Mouse (Mus musculus) neural tube, embryonic 11.5 days (tissue): ENCODE measurements at regions not wholly inside any gene's neighbourhood (a gene's known extent, or its start where the extent isn't known, plus 50 kb on each side); places are given as distances from the start of the nearest gene placed in this dataset.

Experiments
- ATAC-seq: fragments of 200-750 bp; cut with Nextera tagmentation; 2 replicates; pipeline ENCODE4 v1.8.0; 2017; ENCODE audit warnings: moderate number of reproducible peaks, mild to moderate bottlenecking, moderate TSS enrichment, moderate library complexity; ENCODE audit not compliant: insufficient read depth, low FRiP score, low TSS enrichment
- DNase-seq: peaks from one replicate; pipeline ENCODE4 v3.0.0-alpha.2; 2015; ENCODE audit warnings: low spot score
- H3K27ac ChIP-seq: fragments of 300-500 bp; sonication (generic); 2 replicates; pipeline ENCODE4 v1.5.1; 2014; ENCODE audit warnings: low read depth, mild to moderate bottlenecking, low read length
- H3K27me3 ChIP-seq: fragments of 300-500 bp; sonication (generic); 2 replicates; pipeline ENCODE4 v1.6.1; 2014; ENCODE audit warnings: mild to moderate bottlenecking, low read length, mixed read lengths; ENCODE audit not compliant: control insufficient read depth, insufficient read depth
- H3K36me3 ChIP-seq: fragments of 300-500 bp; sonication (generic); 2 replicates; pipeline ENCODE4 v1.6.1; 2014; ENCODE audit warnings: mild to moderate bottlenecking, low read length, moderate library complexity, mixed read lengths; ENCODE audit not compliant: control insufficient read depth, insufficient read depth
- H3K4me1 ChIP-seq: fragments of 300-500 bp; sonication (generic); 2 replicates; pipeline ENCODE4 v1.6.1; 2014; ENCODE audit warnings: low read length, mixed read lengths; ENCODE audit not compliant: control insufficient read depth, insufficient read depth
- H3K4me2 ChIP-seq: fragments of 300-500 bp; sonication (generic); 2 replicates; pipeline ENCODE4 v1.6.1; 2014; ENCODE audit warnings: low read depth, mild to moderate bottlenecking, moderate library complexity
- H3K4me3 ChIP-seq: fragments of 300-500 bp; sonication (generic); 2 replicates; pipeline ENCODE4 v1.5.1; 2014; ENCODE audit warnings: low read depth, low read length
- H3K9ac ChIP-seq: fragments of 300-500 bp; sonication (generic); 2 replicates; pipeline ENCODE4 v1.6.1; 2014; ENCODE audit warnings: mild to moderate bottlenecking, low read length
- H3K9me3 ChIP-seq: fragments of 300-500 bp; sonication (generic); 2 replicates; pipeline ENCODE4 v1.6.1; 2016; ENCODE audit warnings: low read length; ENCODE audit not compliant: control insufficient read depth
- WGBS: fragments of 180-500 bp; shearing (Covaris S2); extraction: QIAGEN DNeasy Blood & Tissue Kit; methylation state at CpG from one replicate; pipeline ENCODE4 v1.1.7; 2014; 5-methylcytosine and 5-hydroxymethylcytosine counted together

DNA sequence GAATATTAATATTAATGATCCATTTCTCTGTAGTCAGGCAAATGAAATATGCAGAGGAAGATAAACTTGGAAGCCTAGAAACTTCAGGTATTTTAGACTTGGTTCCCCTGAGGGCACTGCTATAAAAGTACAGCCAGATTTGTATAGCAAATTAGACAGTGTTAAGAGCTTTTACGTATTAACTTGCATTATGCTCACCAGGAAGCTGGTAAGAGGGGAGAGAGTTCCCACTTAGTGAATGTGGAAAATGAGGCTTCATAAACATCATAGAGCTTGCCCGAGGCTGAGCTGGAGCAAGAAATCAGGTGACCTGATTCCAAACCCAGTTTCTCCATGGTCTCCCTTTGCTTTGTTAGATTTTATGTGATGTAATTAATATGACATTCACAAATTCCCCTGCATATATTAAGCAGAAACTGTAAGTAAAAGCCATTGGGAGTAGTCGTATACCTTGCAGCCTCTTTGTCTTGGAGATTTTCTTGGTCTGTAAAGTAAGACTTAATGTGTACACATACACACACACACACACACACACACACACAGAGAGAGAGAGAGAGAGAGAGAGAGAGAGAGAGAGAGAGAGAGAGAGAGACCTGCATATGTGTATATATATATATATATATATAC is 718.9 kb upstream of the Isx start:
- Histone ChIP-seq H3K27me3 (no peaks in the 10 kb centered on the region), H3K9me3 (no peaks in the 10 kb centered on the region), H3K27ac (no peak overlapping the region), H3K4me3 (no peak overlapping the region), H3K36me3 (no peaks in the 10 kb centered on the region), H3K4me2 (no peak overlapping the region), H3K4me1 (no peaks in the 10 kb centered on the region), H3K9ac (no peak overlapping the region)
- DNase-seq, result no peak
- no peak for ATAC-seq
- WGBS, result 88% methylated on average over 3 of the region's 3 CpGs

DNA sequence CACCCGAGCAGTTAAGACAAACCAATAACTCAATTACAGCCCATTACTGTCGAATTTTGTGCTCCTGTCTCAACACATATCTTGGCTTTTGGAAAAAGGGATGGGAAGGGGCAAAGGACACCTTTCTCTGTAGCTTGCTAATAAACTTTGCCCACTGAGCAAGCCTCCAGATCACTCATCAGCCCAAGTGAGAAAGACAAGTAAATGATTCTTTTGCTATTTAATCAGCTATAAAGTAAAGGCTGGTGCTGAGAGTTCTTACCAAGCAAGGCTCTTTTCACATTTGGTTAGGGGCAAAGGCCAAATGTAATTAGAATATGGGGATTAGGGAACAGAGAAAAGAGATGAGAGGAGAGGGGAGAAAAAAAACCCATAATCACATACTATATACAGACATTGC is 703.4 kb upstream of the Isx start:
- H3K4me3 ChIP-seq, result no peak overlapping the region
- no peaks in the 10 kb centered on the region for H3K36me3 ChIP-seq
- no peaks in the 10 kb centered on the region for H3K9me3 ChIP-seq
- no peak for ATAC-seq
- no peak for DNase-seq
- no peaks in the 10 kb centered on the region for H3K4me1 ChIP-seq
- no peaks in the 10 kb centered on the region for H3K27me3 ChIP-seq
- H3K4me2 ChIP-seq, result no peak overlapping the region
- no peak overlapping the region for H3K27ac ChIP-seq
- 15% methylated on average over 2 of the region's 2 CpGs for WGBS
- no peak overlapping the region for H3K9ac ChIP-seq

GRCm38 (mm10) chr8:74170702-74171101 is 702.3 kb upstream of the Isx start:
- Histone ChIP-seq H3K27me3 (no peaks in the 10 kb centered on the region), H3K4me2 (no peak overlapping the region), H3K4me1 (no peaks in the 10 kb centered on the region), H3K9me3 (no peaks in the 10 kb centered on the region), H3K4me3 (no peak overlapping the region), H3K9ac (no peak overlapping the region), H3K36me3 (no peaks in the 10 kb centered on the region), H3K27ac (no peak overlapping the region)
- no peak for DNase-seq
- peak; percentile 54 for ATAC-seq

- no peak overlapping the region for H3K4me3 ChIP-seq
- 47% methylated on average over 1 of the region's 1 CpGs for WGBS
- no peak overlapping the region for H3K27ac ChIP-seq
- ATAC-seq (peak; percentile 82; the same call in 1 of the 2 replicates), DNase-seq (no peak)
- H3K4me2 ChIP-seq, result no peak overlapping the region
- no peaks in the 10 kb centered on the region for H3K4me1 ChIP-seq
- no peak overlapping the region for H3K9ac ChIP-seq
- H3K36me3 ChIP-seq, result no peaks in the 10 kb centered on the region
- H3K27me3 ChIP-seq, result no peaks in the 10 kb centered on the region
- no peaks in the 10 kb centered on the region for H3K9me3 ChIP-seq
These were observed 701.9 kb upstream of the Isx start for GRCm38 (mm10) chr8:74171113-74171512.

DNA sequence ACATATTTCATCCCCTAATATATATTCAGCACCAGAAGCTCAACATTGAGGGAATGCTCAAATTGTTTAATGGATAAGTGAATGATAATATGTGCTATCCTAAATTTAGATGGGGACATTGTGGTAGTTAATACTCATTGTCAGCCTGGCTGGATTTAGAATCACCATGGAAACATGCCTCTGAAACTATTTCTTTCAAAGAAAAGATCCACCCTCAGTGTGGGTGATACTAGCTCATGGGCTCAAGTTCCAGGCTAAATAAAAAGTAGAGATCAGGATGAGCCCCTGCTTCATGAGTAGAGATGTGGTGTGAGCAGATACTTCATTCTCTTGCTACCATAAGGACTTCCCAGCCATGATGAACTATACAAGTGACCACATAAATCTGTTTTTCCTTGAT is 668.4 kb upstream of the Isx start:
- no peak overlapping the region for H3K27ac ChIP-seq
- no peaks in the 10 kb centered on the region for H3K27me3 ChIP-seq
- ATAC-seq (no peak), DNase-seq (no peak)
- no peaks in the 10 kb centered on the region for H3K4me1 ChIP-seq
- H3K9me3 ChIP-seq, result no peaks in the 10 kb centered on the region
- H3K36me3 ChIP-seq, result no peaks in the 10 kb centered on the region
- no peak overlapping the region for H3K4me2 ChIP-seq
- no peak overlapping the region for H3K9ac ChIP-seq
- H3K4me3 ChIP-seq, result no peak overlapping the region

GRCm38 (mm10) chr8:74208292-74208691 is 664.7 kb upstream of the Isx start:
- Histone ChIP-seq H3K4me1 (no peaks in the 10 kb centered on the region), H3K9me3 (no peaks in the 10 kb centered on the region), H3K27me3 (no peaks in the 10 kb centered on the region), H3K4me2 (no peak overlapping the region), H3K4me3 (no peak overlapping the region), H3K36me3 (no peaks in the 10 kb centered on the region), H3K9ac (no peak overlapping the region), H3K27ac (no peak overlapping the region)
- 93% methylated on average over 5 of the region's 5 CpGs for WGBS
- ATAC-seq, result no peak
- no peak for DNase-seq

DNA sequence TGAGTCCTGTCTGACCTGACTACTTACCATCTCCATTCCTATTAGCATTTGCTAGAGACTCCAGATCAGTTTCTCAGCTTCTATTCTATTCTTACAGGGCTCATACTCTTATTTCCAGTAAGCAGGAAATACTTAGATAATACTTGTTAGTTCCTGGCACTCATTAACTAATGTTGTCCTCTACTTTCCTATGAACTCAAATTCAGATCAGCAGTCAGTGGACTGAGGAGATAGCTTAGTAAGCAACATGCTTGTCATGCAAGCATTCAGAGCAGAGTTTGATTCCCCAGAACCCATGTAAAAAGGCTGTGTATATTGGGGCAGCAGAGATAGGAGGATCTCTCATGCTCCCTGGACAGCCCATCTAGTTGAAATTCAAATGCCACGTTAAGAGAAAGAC is 656.2 kb upstream of the Isx start:
- Histone ChIP-seq H3K4me2 (no peak overlapping the region), H3K36me3 (no peaks in the 10 kb centered on the region), H3K9me3 (no peaks in the 10 kb centered on the region), H3K9ac (no peak overlapping the region), H3K4me3 (no peak overlapping the region), H3K4me1 (no peaks in the 10 kb centered on the region), H3K27ac (no peak overlapping the region), H3K27me3 (no peaks in the 10 kb centered on the region)
- DNase-seq (no peak), ATAC-seq (no peak)
- WGBS, result 63% methylated on average over 1 of the region's 1 CpGs
